Mouse (Mus musculus): ENCODE data around the gene Ttc8. TPM values are rescaled to one million over a fixed set of nuclear protein-coding genes. Genes with fewer than 3 reads are reported as not detected.

Gene Ttc8
- polyA plus RNA-seq (2012; rRNA removed) = 2.9 and 3.2 TPM in 2 replicates

GRCm38 (mm10) chr12:98920194-98920991 lies at the start of gene Ttc8:
Ttc8 (plus strand) TSS chr12:98920574.
- no peak within 1 kb of the TSS for H3K27ac ChIP-seq (ENCODE audit: insufficient read depth, low read length)
- peak within 1 kb of the TSS; percentile 65 for H3K4me3 ChIP-seq (ENCODE audit: extremely low read depth, insufficient read depth, insufficient read length)
- no peaks in the 10 kb centered on the region for H3K36me3 ChIP-seq (ENCODE audit: control insufficient read depth, insufficient read depth, low read length)
- no peak for TF ChIP-seq CTCF (IDR thresholded peaks at IDR 0.05; ENCODE audit: extremely low read depth, insufficient read depth, insufficient read length, insufficient replicate concordance)
- TF ChIP-seq POLR2A (IDR thresholded peaks at IDR 0.05; ENCODE audit: low read depth, low read length) = no peak
- no peaks in the 10 kb centered on the region for H3K4me1 ChIP-seq (ENCODE audit: control insufficient read depth, insufficient read depth, insufficient read length)
- DNase-seq (ENCODE audit: low read depth in 1 of 2, low spot score in 2 of 2) = peak; percentile 52 to 65
- WGBS = 1% methylated on average over 35 of the region's 35 CpGs
- peaks cover 2% of the 10 kb centered on the region for H3K27me3 ChIP-seq (ENCODE audit: control insufficient read depth, insufficient read depth, low read length)

- Histone ChIP-seq H3K4me3 (ENCODE audit: extremely low read depth, insufficient read depth, insufficient read length) (no peak overlapping the region), H3K4me1 (ENCODE audit: control insufficient read depth, insufficient read depth, insufficient read length) (no peaks in the 10 kb centered on the region), H3K36me3 (ENCODE audit: control insufficient read depth, insufficient read depth, low read length) (no peaks in the 10 kb centered on the region), H3K27me3 (ENCODE audit: control insufficient read depth, insufficient read depth, low read length) (no peaks in the 10 kb centered on the region), H3K27ac (ENCODE audit: insufficient read depth, low read length) (no peak overlapping the region)
- TF ChIP-seq CTCF (IDR thresholded peaks at IDR 0.05; ENCODE audit: extremely low read depth, insufficient read depth, insufficient read length, insufficient replicate concordance) (no peak), POLR2A (IDR thresholded peaks at IDR 0.05; ENCODE audit: low read depth, low read length) (no peak)
- 93% methylated on average over 10 of the region's 10 CpGs for WGBS
- no peak for DNase-seq (ENCODE audit: low read depth in 1 of 2, low spot score in 2 of 2)
Observed at GRCm38 (mm10) chr12:98872836-98873235, 47.5 kb upstream of the Ttc8 start.

GRCm38 (mm10) chr12:98875216-98875615 lies 45.2 kb upstream of the Ttc8 start:
- Histone ChIP-seq H3K36me3 (ENCODE audit: control insufficient read depth, insufficient read depth, low read length) (no peaks in the 10 kb centered on the region; the same call in 1 of the 2 replicates), H3K27me3 (ENCODE audit: control insufficient read depth, insufficient read depth, low read length) (no peaks in the 10 kb centered on the region), H3K27ac (ENCODE audit: insufficient read depth, low read length) (no peak overlapping the region), H3K4me1 (ENCODE audit: control insufficient read depth, insufficient read depth, insufficient read length) (no peaks in the 10 kb centered on the region), H3K4me3 (ENCODE audit: extremely low read depth, insufficient read depth, insufficient read length) (no peak overlapping the region)
- TF ChIP-seq POLR2A (IDR thresholded peaks at IDR 0.05; ENCODE audit: low read depth, low read length) = no peak
- no peak for TF ChIP-seq CTCF (IDR thresholded peaks at IDR 0.05; ENCODE audit: extremely low read depth, insufficient read depth, insufficient read length, insufficient replicate concordance)
- WGBS = 84% methylated on average over 2 of the region's 2 CpGs
- no peak for DNase-seq (ENCODE audit: low read depth in 1 of 2, low spot score in 2 of 2)

- TF ChIP-seq POLR2A (IDR thresholded peaks at IDR 0.05; ENCODE audit: low read depth, low read length) = no peak
- TF ChIP-seq CTCF (IDR thresholded peaks at IDR 0.05; ENCODE audit: extremely low read depth, insufficient read depth, insufficient read length, insufficient replicate concordance) = no peak
- no peak for DNase-seq (ENCODE audit: low read depth in 1 of 2, low spot score in 2 of 2)
- Histone ChIP-seq H3K4me1 (ENCODE audit: control insufficient read depth, insufficient read depth, insufficient read length) (no peaks in the 10 kb centered on the region), H3K27me3 (ENCODE audit: control insufficient read depth, insufficient read depth, low read length) (no peaks in the 10 kb centered on the region), H3K27ac (ENCODE audit: insufficient read depth, low read length) (no peak overlapping the region), H3K4me3 (ENCODE audit: extremely low read depth, insufficient read depth, insufficient read length) (no peak overlapping the region), H3K36me3 (ENCODE audit: control insufficient read depth, insufficient read depth, low read length) (no peaks in the 10 kb centered on the region; the same call in 1 of the 2 replicates)
- WGBS = 88% methylated on average over 1 of the region's 1 CpGs
Observed at GRCm38 (mm10) chr12:98878693-98879092, 41.7 kb upstream of the Ttc8 start.

- H3K4me3 ChIP-seq (ENCODE audit: extremely low read depth, insufficient read depth, insufficient read length) = no peak overlapping the region
- WGBS = 73% methylated on average over 5 of the region's 5 CpGs
- TF ChIP-seq CTCF (IDR thresholded peaks at IDR 0.05; ENCODE audit: extremely low read depth, insufficient read depth, insufficient read length, insufficient replicate concordance) (no peak), POLR2A (IDR thresholded peaks at IDR 0.05; ENCODE audit: low read depth, low read length) (no peak)
- H3K4me1 ChIP-seq (ENCODE audit: control insufficient read depth, insufficient read depth, insufficient read length) = no peaks in the 10 kb centered on the region
- H3K27me3 ChIP-seq (ENCODE audit: control insufficient read depth, insufficient read depth, low read length) = no peaks in the 10 kb centered on the region
- no peak overlapping the region for H3K27ac ChIP-seq (ENCODE audit: insufficient read depth, low read length)
- no peak for DNase-seq (ENCODE audit: low read depth in 1 of 2, low spot score in 2 of 2)
- no peaks in the 10 kb centered on the region; the same call in 1 of the 2 replicates for H3K36me3 ChIP-seq (ENCODE audit: control insufficient read depth, insufficient read depth, low read length)
Observed at GRCm38 (mm10) chr12:98881796-98882195, 38.6 kb upstream of the Ttc8 start.

- 2% methylated on average over 1 of the region's 1 CpGs for WGBS
Observed at GRCm38 (mm10) chr12:98884515-98884914, 35.9 kb upstream of the Ttc8 start.

GRCm38 (mm10) chr12:98896761-98897160 lies 23.6 kb upstream of the Ttc8 start:
- Histone ChIP-seq H3K27me3 (ENCODE audit: control insufficient read depth, insufficient read depth, low read length) (peaks cover 6% of the 10 kb centered on the region; the same call in 1 of the 2 replicates), H3K4me3 (ENCODE audit: extremely low read depth, insufficient read depth, insufficient read length) (no peak overlapping the region), H3K27ac (ENCODE audit: insufficient read depth, low read length) (no peak overlapping the region), H3K4me1 (ENCODE audit: control insufficient read depth, insufficient read depth, insufficient read length) (0 out of 2 replicates have a peak, but pooled peaks cover 1% of the 10 kb centered on the region), H3K36me3 (ENCODE audit: control insufficient read depth, insufficient read depth, low read length) (no peaks in the 10 kb centered on the region)
- TF ChIP-seq POLR2A (IDR thresholded peaks at IDR 0.05; ENCODE audit: low read depth, low read length) = no peak
- no peak for DNase-seq (ENCODE audit: low read depth in 1 of 2, low spot score in 2 of 2)
- 33% methylated on average over 1 of the region's 1 CpGs for WGBS

More at GRCm38 (mm10) chr12:98884515-98884914, 35.9 kb upstream of the Ttc8 start:
- no peaks in the 10 kb centered on the region for H3K4me1 ChIP-seq (ENCODE audit: control insufficient read depth, insufficient read depth, insufficient read length)
- no peak overlapping the region for H3K27ac ChIP-seq (ENCODE audit: insufficient read depth, low read length)
- H3K27me3 ChIP-seq (ENCODE audit: control insufficient read depth, insufficient read depth, low read length) = no peaks in the 10 kb centered on the region
- TF ChIP-seq POLR2A (IDR thresholded peaks at IDR 0.05; ENCODE audit: low read depth, low read length) (no peak), CTCF (IDR thresholded peaks at IDR 0.05; ENCODE audit: extremely low read depth, insufficient read depth, insufficient read length, insufficient replicate concordance) (no peak)
- no peak overlapping the region for H3K4me3 ChIP-seq (ENCODE audit: extremely low read depth, insufficient read depth, insufficient read length)
- H3K36me3 ChIP-seq (ENCODE audit: control insufficient read depth, insufficient read depth, low read length) = no peaks in the 10 kb centered on the region
- no peak for DNase-seq (ENCODE audit: low read depth in 1 of 2, low spot score in 2 of 2)

Data from spleen, adult 2 months (tissue).